Mouse (Mus musculus) MEL (cell line): ENCODE data around the gene Msh3. TPM values are rescaled to one million over a fixed set of nuclear protein-coding genes. Genes with fewer than 3 reads are reported as not detected.

ENCODE experiments used
- DNase-seq: peaks from one replicate; pipeline ENCODE4 v3.0.0; 2011; ENCODE audit warnings: low read depth, low spot score
- H3K27ac ChIP-seq: 2 replicates; pipeline ENCODE4 v1.5.1; 2012; ENCODE audit warnings: low read depth, mild to moderate bottlenecking, control low read depth, low read length, moderate library complexity; ENCODE audit not compliant: control insufficient read depth
- H3K27me3 ChIP-seq, 2 experiments: fragments of 150-350 bp in 1 of 2; sonication (generic) in 1 of 2; 2 replicates each; pipeline ENCODE4 v1.6.1; 2012; ENCODE audit warnings: low read length in 2 of 2, mild to moderate bottlenecking in 2 of 2, improper control_type of control experiment in 1 of 2, moderate library complexity in 1 of 2; ENCODE audit not compliant: insufficient read depth in 2 of 2, control insufficient read depth in 1 of 2
- H3K36me3 ChIP-seq, 2 experiments: 2 replicates each; pipeline ENCODE4 v1.6.1; 2012 to 2014; ENCODE audit warnings: low read length in 2 of 2, improper control_type of control experiment in 1 of 2, inconsistent platforms in 1 of 2, mild to moderate bottlenecking in 1 of 2; ENCODE audit not compliant: insufficient read depth in 2 of 2, control insufficient read depth in 1 of 2
- H3K4me1 ChIP-seq, 2 experiments: fragments of 150-350 bp in 1 of 2; sonication (generic) in 1 of 2; 2 replicates each; pipeline ENCODE4 v1.6.1; 2012; ENCODE audit warnings: low read length in 2 of 2, improper control_type of control experiment in 1 of 2, mild to moderate bottlenecking in 1 of 2; ENCODE audit not compliant: insufficient read depth in 2 of 2, control insufficient read depth in 1 of 2
- H3K4me3 ChIP-seq, 2 experiments: fragments of 150-350 bp in 1 of 2; sonication (generic) in 1 of 2; 2 replicates each; pipeline ENCODE4 v1.5.1; 2012; ENCODE audit warnings: low read depth in 2 of 2, low read length in 2 of 2, mild to moderate bottlenecking in 2 of 2, moderate library complexity in 2 of 2, control low read depth in 1 of 2, improper control_type of control experiment in 1 of 2; ENCODE audit not compliant: control insufficient read depth in 1 of 2, insufficient read depth in 1 of 2
- H3K79me2 ChIP-seq: 2 replicates; pipeline ENCODE4 v1.6.1; 2012; ENCODE audit warnings: mild to moderate bottlenecking, low read length, moderate library complexity; ENCODE audit not compliant: control insufficient read depth, poor library complexity, insufficient read depth
- H3K9ac ChIP-seq: 2 replicates; pipeline ENCODE4 v1.6.1; 2012; ENCODE audit warnings: low read depth, mild to moderate bottlenecking, control low read depth, low read length, moderate library complexity; ENCODE audit not compliant: control insufficient read depth, poor library complexity, severe bottlenecking
- H3K9me3 ChIP-seq: fragments of 150-350 bp; sonication (generic); replicated peaks from 2 replicates; pipeline ENCODE4 v1.6.1; 2012; ENCODE audit warnings: mild to moderate bottlenecking, low read length, improper control_type of control experiment, moderate library complexity; ENCODE audit not compliant: insufficient read depth
- BHLHE40 ChIP-seq: IDR thresholded peaks from 2 replicates; pipeline ENCODE4 v1.6.1; 2012; ENCODE audit warnings: low read depth, mild to moderate bottlenecking, inconsistent platforms, low read length, improper control_type of control experiment, borderline replicate concordance
- CHD1 ChIP-seq: IDR thresholded peaks from 2 replicates; pipeline ENCODE4 v1.6.1; 2012; ENCODE audit warnings: low read depth, mild to moderate bottlenecking, inconsistent platforms, low read length, improper control_type of control experiment
- CTCF ChIP-seq, 3 experiments: IDR thresholded peaks in 2 of 3; conservative IDR thresholded peaks in 1 of 3; 2 replicates each; pipeline ENCODE4 v1.5.1; 2011 to 2012; ENCODE audit warnings: low read length in 3 of 3, low read depth in 2 of 3, mild to moderate bottlenecking in 2 of 3, improper control_type of control experiment in 1 of 3, inconsistent platforms in 1 of 3, mixed read lengths in 1 of 3, moderate library complexity in 1 of 3; ENCODE audit not compliant: control insufficient read depth in 1 of 3, insufficient read depth in 1 of 3, poor library complexity in 1 of 3, severe bottlenecking in 1 of 3
- ELF1 ChIP-seq: IDR thresholded peaks from 2 replicates; pipeline ENCODE4 v1.6.1; 2014; ENCODE audit warnings: low read depth, mild to moderate bottlenecking, inconsistent platforms, low read length, improper control_type of control experiment, moderate library complexity
- EP300 ChIP-seq, 2 experiments: IDR thresholded peaks; 2 replicates each; pipeline ENCODE4 v1.6.1; 2011; ENCODE audit warnings: improper control_type of control experiment in 2 of 2, low read length in 2 of 2, low read depth in 1 of 2, mild to moderate bottlenecking in 1 of 2
- ETS1 ChIP-seq: IDR thresholded peaks from 2 replicates; pipeline ENCODE4 v1.6.1; 2012; ENCODE audit warnings: low read depth, mild to moderate bottlenecking, inconsistent platforms, low read length, improper control_type of control experiment, moderate library complexity
- GABPA ChIP-seq: IDR thresholded peaks from 2 replicates; pipeline ENCODE4 v1.6.1; 2012; ENCODE audit warnings: low read depth, mild to moderate bottlenecking, inconsistent platforms, low read length, improper control_type of control experiment, moderate library complexity
- HCFC1 ChIP-seq: IDR thresholded peaks from 2 replicates; pipeline ENCODE4 v1.6.1; 2012; ENCODE audit warnings: low read depth, mild to moderate bottlenecking, inconsistent platforms, low read length, improper control_type of control experiment, moderate library complexity
- JUND ChIP-seq: IDR thresholded peaks from 2 replicates; pipeline ENCODE4 v1.6.1; 2011; ENCODE audit warnings: low read depth, mild to moderate bottlenecking, improper control_type of control experiment, low read length
- MAX ChIP-seq: IDR thresholded peaks from 2 replicates; pipeline ENCODE4 v1.6.1; 2011; ENCODE audit warnings: low read length, improper control_type of control experiment
- MXI1 ChIP-seq: IDR thresholded peaks from 2 replicates; pipeline ENCODE4 v1.6.1; 2011; ENCODE audit warnings: mild to moderate bottlenecking, low read depth, low read length, improper control_type of control experiment
- MYB ChIP-seq: IDR thresholded peaks from 2 replicates; pipeline ENCODE4 v1.6.1; 2011; ENCODE audit warnings: mild to moderate bottlenecking, low read depth, low read length, improper control_type of control experiment
- MYC ChIP-seq: IDR thresholded peaks from 2 replicates; pipeline ENCODE4 v1.6.1; 2011; ENCODE audit warnings: low read depth, mild to moderate bottlenecking, low read length, improper control_type of control experiment, moderate library complexity
- NELFE ChIP-seq: IDR thresholded peaks from 2 replicates; pipeline ENCODE4 v1.6.1; 2011; ENCODE audit warnings: low read depth, low read length, improper control_type of control experiment
- NRF1 ChIP-seq: IDR thresholded peaks from 2 replicates; pipeline ENCODE4 v1.6.1; 2014; ENCODE audit warnings: low read depth, mild to moderate bottlenecking, inconsistent platforms, low read length, improper control_type of control experiment, moderate library complexity; ENCODE audit not compliant: poor library complexity, insufficient read depth, severe bottlenecking
- SMC3 ChIP-seq: IDR thresholded peaks from 2 replicates; pipeline ENCODE4 v1.6.1; 2011; ENCODE audit warnings: low read depth, low read length, improper control_type of control experiment
- UBTF ChIP-seq: IDR thresholded peaks from 2 replicates; pipeline ENCODE4 v1.6.1; 2012; ENCODE audit warnings: low read depth, mild to moderate bottlenecking, inconsistent platforms, low read length, improper control_type of control experiment, moderate library complexity, borderline replicate concordance; ENCODE audit not compliant: insufficient read depth
- USF2 ChIP-seq, 2 experiments: IDR thresholded peaks; 2 replicates each; pipeline ENCODE4 v1.6.1; 2011 to 2012; ENCODE audit warnings: improper control_type of control experiment in 2 of 2, low read length in 2 of 2, borderline replicate concordance in 1 of 2, inconsistent platforms in 1 of 2, low read depth in 1 of 2, mild to moderate bottlenecking in 1 of 2; ENCODE audit not compliant: insufficient read depth in 1 of 2
- ZKSCAN1 ChIP-seq: IDR thresholded peaks from 2 replicates; pipeline ENCODE4 v1.6.1; 2012; ENCODE audit warnings: low read depth, mild to moderate bottlenecking, inconsistent platforms, low read length, improper control_type of control experiment, moderate library complexity
- ZMIZ1 ChIP-seq: IDR thresholded peaks from 2 replicates; pipeline ENCODE4 v1.6.1; 2012; ENCODE audit warnings: low read depth, mild to moderate bottlenecking, inconsistent platforms, low read length, improper control_type of control experiment, moderate library complexity
- ZNF384 ChIP-seq: IDR thresholded peaks from 2 replicates; pipeline ENCODE4 v1.6.1; 2012; ENCODE audit warnings: low read depth, mild to moderate bottlenecking, inconsistent platforms, low read length, improper control_type of control experiment
- polyA plus RNA-seq, 2 experiments: library from polyadenylated mRNA; stranded (reverse) in 1 of 2; unstranded in 1 of 2; fragments of >175 nt in 1 of 2; fragments of >200 nt in 1 of 2; gene quantifications; 2 replicates each; pipeline versions ENCODE4 v1.2.1 to v1.2.4; 2012; ENCODE audit warnings: low replicate concordance in 2 of 2, low read depth in 1 of 2; ENCODE audit not compliant: insufficient read length in 2 of 2, insufficient read depth in 1 of 2, missing spikeins in 1 of 2
- total RNA-seq: library from RNA; depleted of rRNA; stranded (reverse); fragments of 300-350 nt; gene quantifications from 2 replicates; pipeline ENCODE4 v1.2.3, GENCODE M21; 2012

Msh3 gene
- total and polyA plus RNA-seq, 3 experiments: 14.4 to 17.7 TPM; not detected in 1

- Histone ChIP-seq H3K4me3 (no peak overlapping the region), H3K79me2 (no peaks in the 10 kb centered on the region), H3K9ac (no peak overlapping the region), H3K9me3 (no peaks in the 10 kb centered on the region), H3K27me3 (no peaks in the 10 kb centered on the region), H3K4me1 (peaks cover 0 to 2% of the 10 kb centered on the region in 2 experiments; a peak in 1 of 4 replicates), H3K27ac (no peak overlapping the region), H3K36me3 (no peaks in the 10 kb centered on the region)
- TF ChIP-seq UBTF (no peak), CTCF (IDR thresholded peaks at IDR 0.05 in 2 of 3, conservative IDR thresholded peaks at IDR 0.05 in 1 of 3; ENCODE audit: control insufficient read depth in 1 of 3, insufficient read depth in 1 of 3, low read depth in 2 of 3, low read length in 3 of 3, poor library complexity in 1 of 3, severe bottlenecking in 1 of 3) (no peak), NRF1 (no peak), MYB (no peak), ZMIZ1 (no peak), CHD1 (no peak), ZKSCAN1 (no peak), USF2 (IDR thresholded peaks at IDR 0.05; ENCODE audit: borderline replicate concordance in 1 of 2, insufficient read depth in 1 of 2, low read depth in 1 of 2, low read length in 2 of 2) (no peak), MYC (no peak), JUND (no peak), GABPA (no peak), ZNF384 (no peak), NELFE (no peak), ETS1 (no peak), SMC3 (no peak), MXI1 (no peak), ELF1 (no peak), EP300 (IDR thresholded peaks at IDR 0.05; ENCODE audit: low read depth in 1 of 2, low read length in 2 of 2) (no peak), BHLHE40 (no peak), MAX (no peak)
- DNase-seq: no peak
Observed at GRCm38 (mm10) chr13:92246966-92247365, 107.8 kb downstream of the Msh3 start.

DNA sequence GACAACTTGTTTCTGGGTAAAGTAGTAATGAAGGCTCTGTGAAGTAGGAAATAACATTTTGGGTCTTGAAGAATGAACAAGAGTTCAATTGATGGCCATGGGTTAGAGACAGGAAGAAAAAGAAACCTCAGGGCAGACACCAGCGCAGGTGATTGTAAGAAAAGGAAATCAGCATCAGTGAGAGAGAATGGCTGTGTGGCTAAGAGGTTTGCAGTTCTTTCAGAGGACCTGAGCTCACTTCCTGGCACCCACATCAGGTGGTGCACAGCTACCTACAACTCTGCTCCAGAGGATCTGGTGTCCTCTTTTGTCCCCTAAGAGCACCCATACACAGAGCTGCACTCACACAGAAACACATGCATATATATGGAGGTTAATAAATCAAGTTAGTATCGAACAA is 110.1 kb downstream of the Msh3 start:
- no peak for DNase-seq
- TF ChIP-seq BHLHE40 (no peak), HCFC1 (no peak)
- H3K36me3 ChIP-seq: peaks cover 0 to 12% of the 10 kb centered on the region in 2 experiments; a peak in 2 of 4 replicates

More for the DNA sequence above, 110.1 kb downstream of the Msh3 start:
- no peak overlapping the region for H3K9ac ChIP-seq
- H3K4me3 ChIP-seq: no peak overlapping the region
- no peak overlapping the region for H3K27ac ChIP-seq
- H3K4me1 ChIP-seq: peaks cover 0 to 10% of the 10 kb centered on the region in 2 experiments; a peak in 2 of 4 replicates
- no peaks in the 10 kb centered on the region for H3K9me3 ChIP-seq
- no peaks in the 10 kb centered on the region for H3K79me2 ChIP-seq
- H3K27me3 ChIP-seq: no peaks in the 10 kb centered on the region
